ENCODE assay signal across 21 mouse cellular contexts in the genomic region with DNA sequence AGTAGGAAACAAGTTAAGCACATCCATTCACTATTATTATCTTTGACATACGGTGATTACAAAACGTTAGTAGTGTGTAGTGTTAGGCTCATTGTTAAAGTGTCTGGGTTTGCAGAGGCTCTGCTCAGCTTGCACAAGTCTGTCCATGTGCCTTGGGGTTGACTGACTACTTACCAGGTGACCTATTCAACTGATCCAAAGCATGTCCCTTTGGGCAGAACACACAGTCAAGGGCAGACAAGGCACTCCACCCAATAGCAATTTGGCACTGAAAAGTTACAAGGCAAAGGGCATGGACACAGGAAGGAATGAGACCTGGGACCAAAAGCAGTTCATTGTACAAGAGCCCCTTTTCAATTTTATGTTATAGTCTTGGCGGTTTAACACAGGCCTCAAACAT.
"Had no signal": no experiment of that assay in that cellular context is flagged by ENCODE, and none has a peak within 500 bp of the region (broad histone marks: within the 10 kb centered on the region; RNA-seq: fewer than 3 reads in every experiment).

No protein-coding gene starts in this region.

- ATAC-seq: midbrain, embryonic 13.5 days; midbrain, embryonic 16.5 days had no signal

- DNase-seq: kidney, adult 18-20 months; layer of hippocampus, postnatal 36 days; lung, adult 18-20 months; lung, postnatal 10 days; lung, postnatal 36 days; retina, postnatal 1 day; right cerebral cortex, postnatal 25 days; spleen, adult 18-20 months; thymus, postnatal 25 days had no signal

- H3K9me3 ChIP-seq: kidney, embryonic 15.5 days; liver, embryonic 15.5 days; lung, embryonic 15.5 days; megakaryocyte, embryonic 14.5 days; midbrain, embryonic 10.5 days; midbrain, embryonic 13.5 days; neural tube, embryonic 13.5 days; stomach, embryonic 15.5 days had no signal

- H3K27me3 ChIP-seq: kidney, embryonic 15.5 days; liver, embryonic 15.5 days; lung, embryonic 15.5 days; megakaryocyte, embryonic 14.5 days; midbrain, embryonic 13.5 days; neural tube, embryonic 13.5 days; stomach, embryonic 15.5 days had no signal

- H3K36me3 ChIP-seq: kidney, embryonic 15.5 days; liver, embryonic 15.5 days; lung, embryonic 15.5 days; midbrain, embryonic 10.5 days; midbrain, embryonic 13.5 days; neural tube, embryonic 13.5 days; stomach, embryonic 15.5 days had no signal

- H3K9ac ChIP-seq: kidney, embryonic 15.5 days; liver, embryonic 15.5 days; lung, embryonic 15.5 days; midbrain, embryonic 13.5 days; neural tube, embryonic 13.5 days; stomach, embryonic 15.5 days had no signal

- H3K27ac ChIP-seq: kidney, embryonic 15.5 days; left cerebral cortex, adult 2 months; liver, embryonic 15.5 days; lung, embryonic 15.5 days; midbrain, embryonic 10.5 days; midbrain, embryonic 13.5 days; neural tube, embryonic 13.5 days; stomach, embryonic 15.5 days had no signal

- H3K4me3 ChIP-seq: kidney, embryonic 15.5 days; left cerebral cortex, adult 2 months; liver, embryonic 15.5 days; lung, embryonic 15.5 days; megakaryocyte, embryonic 14.5 days; midbrain, embryonic 10.5 days; midbrain, embryonic 13.5 days; myocyte; neural tube, embryonic 13.5 days; stomach, embryonic 15.5 days had no signal

- H3K4me1 ChIP-seq: kidney, embryonic 15.5 days; liver, embryonic 15.5 days; lung, embryonic 15.5 days; midbrain, embryonic 10.5 days; midbrain, embryonic 13.5 days; neural tube, embryonic 13.5 days; stomach, embryonic 15.5 days had no signal

- H3K4me2 ChIP-seq: kidney, embryonic 15.5 days; liver, embryonic 11.5 days; liver, embryonic 15.5 days; lung, embryonic 15.5 days; midbrain, embryonic 13.5 days; neural tube, embryonic 13.5 days; stomach, embryonic 15.5 days had no signal
